Mouse (Mus musculus): ENCODE measurements around the gene Eml6.

GRCm38 (mm10) chr11:29790796-29791195 is 235.0 kb downstream of the Eml6 start:
- TF ChIP-seq ZC3H11A (IDR thresholded peaks at IDR 0.05; ENCODE audit: borderline replicate concordance, low read depth, low read length): no peak
- no peak for TF ChIP-seq ZNF384 (IDR thresholded peaks at IDR 0.05; ENCODE audit: low read depth, low read length)
- TF ChIP-seq MAFK (IDR thresholded peaks at IDR 0.05; ENCODE audit: insufficient read depth, low read depth, low read length): no peak
- TF ChIP-seq HCFC1 (IDR thresholded peaks at IDR 0.05; ENCODE audit: borderline replicate concordance, insufficient read depth, low read length): no peak
